Mouse (Mus musculus) embryonic fibroblast, embryonic 13.5 days (primary cell): ENCODE measurements around the gene Tmem63b.

Source experiments
- CTCF ChIP-seq: IDR thresholded peaks from 2 replicates; pipeline ENCODE4 v1.5.1; 2011; ENCODE audit warnings: mild to moderate bottlenecking, control low read depth, low read length, moderate library complexity, borderline replicate concordance; ENCODE audit not compliant: insufficient read depth
- POLR2A ChIP-seq: IDR thresholded peaks from 2 replicates; pipeline ENCODE4 v1.6.1; 2011; ENCODE audit warnings: low read depth, mild to moderate bottlenecking, control low read depth, low read length, moderate library complexity

DNA sequence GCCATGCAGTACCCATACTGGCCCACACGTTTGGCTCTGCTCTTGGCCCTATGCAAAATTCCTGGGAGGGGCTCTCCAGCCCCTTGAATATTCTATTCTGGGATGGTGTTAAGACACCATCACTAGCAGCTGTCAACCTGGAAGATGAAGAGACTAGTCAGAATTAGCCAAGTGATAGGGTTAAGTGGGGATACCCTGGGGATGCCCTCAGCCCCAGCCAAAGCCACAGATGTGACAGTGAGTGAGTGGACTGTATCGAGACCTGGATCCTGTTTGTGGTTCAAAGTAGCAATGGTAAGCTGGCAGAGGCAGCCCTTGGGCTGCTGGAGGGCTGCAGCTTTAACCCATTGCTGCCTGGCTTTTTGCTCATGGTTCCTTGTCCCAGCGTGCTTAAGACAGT lies 23.1 kb upstream of the Tmem63b start:
- TF ChIP-seq CTCF (no peak), POLR2A (no peak)
